Mouse (Mus musculus) embryonic facial prominence, embryonic 12.5 days (tissue): ENCODE measurements around the gene Gm6882. TPM values are rescaled to one million over a fixed set of nuclear protein-coding genes. Genes with fewer than 3 reads are reported as not detected.
"Not testable (repeated sequence)": the region's sequence is repeated elsewhere in the genome, so short reads cannot be mapped to it uniquely, and the experiment has no call there.

ENCODE experiments used
- ATAC-seq: fragments of 200-750 bp; cut with Nextera tagmentation; 2 replicates; pipeline ENCODE4 v1.8.0; 2017; ENCODE audit not compliant: insufficient number of reproducible peaks, insufficient read depth, low FRiP score, low TSS enrichment
- H3K27ac ChIP-seq: fragments of 300-500 bp; sonication (generic); 2 replicates; pipeline ENCODE4 v1.5.1; 2016; ENCODE audit warnings: mild to moderate bottlenecking
- H3K27me3 ChIP-seq: fragments of 300-500 bp; sonication (generic); 2 replicates; pipeline ENCODE4 v1.6.1; 2016; ENCODE audit warnings: mild to moderate bottlenecking, moderate library complexity
- H3K36me3 ChIP-seq: fragments of 300-500 bp; sonication (generic); 2 replicates; pipeline ENCODE4 v1.6.1; 2016; ENCODE audit warnings: mild to moderate bottlenecking
- H3K4me1 ChIP-seq: fragments of 300-500 bp; sonication (generic); 2 replicates; pipeline ENCODE4 v1.6.1; 2016
- H3K4me2 ChIP-seq: fragments of 300-500 bp; sonication (generic); replicated peaks from 2 replicates; pipeline ENCODE4 v1.6.1; 2016; ENCODE audit warnings: mild to moderate bottlenecking, moderate library complexity
- H3K4me3 ChIP-seq: fragments of 300-500 bp; sonication (generic); 2 replicates; pipeline ENCODE4 v1.5.1; 2016; ENCODE audit warnings: mild to moderate bottlenecking
- H3K9ac ChIP-seq: fragments of 300-500 bp; sonication (generic); 2 replicates; pipeline ENCODE4 v1.6.1; 2016; ENCODE audit warnings: mild to moderate bottlenecking, moderate library complexity
- H3K9me3 ChIP-seq: fragments of 300-500 bp; sonication (generic); 2 replicates; pipeline ENCODE4 v1.6.1; 2016; ENCODE audit warnings: mild to moderate bottlenecking, moderate library complexity
- WGBS: fragments of 180-500 bp; shearing (Covaris S2); methylation state at CpG from one replicate; pipeline ENCODE4 v1.1.7; 2016; 5-methylcytosine and 5-hydroxymethylcytosine counted together
- polyA plus RNA-seq: library from polyadenylated mRNA; unstranded; fragments of >200 nt; fragmentation: Nextera tagmentation; extraction: Ambion mirVana; gene quantifications from 2 replicates; pipeline ENCODE4 v1.2.1, GENCODE M21; 2016

Gm6882 gene
- polyA plus RNA-seq, result not detected in 2 replicates

DNA sequence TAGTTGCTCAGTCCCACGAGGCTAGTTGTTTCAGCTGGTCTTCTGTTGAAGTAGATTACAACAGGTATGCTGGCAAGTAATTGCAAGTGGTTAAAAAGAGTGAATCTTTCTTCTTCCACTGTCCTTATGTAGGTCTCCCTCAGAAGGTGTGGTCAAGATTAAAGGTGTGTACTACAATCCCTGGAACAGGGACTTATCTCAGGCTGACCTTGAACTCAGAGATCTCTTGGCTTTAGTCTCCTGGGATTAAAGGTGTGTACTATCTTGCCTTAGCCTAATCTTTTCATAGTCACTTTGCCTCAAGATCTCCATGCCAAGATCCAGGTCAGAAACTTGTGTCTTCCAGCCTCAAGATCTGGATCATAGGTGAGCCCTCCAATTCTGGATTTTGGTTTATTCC is at the start of gene Gm6882:
Gm6882 (minus strand) TSS at position 101 of the 400 bp plus-strand sequence.
- H3K27me3 ChIP-seq, H3K36me3 ChIP-seq, ATAC-seq, H3K9ac ChIP-seq, H3K4me3 ChIP-seq, H3K9me3 ChIP-seq, H3K4me2 ChIP-seq, H3K27ac ChIP-seq, H3K4me1 ChIP-seq: not testable (repeated sequence)
- WGBS, result 36% methylated on average over 1 of the region's 1 CpGs

Other genes starting within 250 kb of the Gm6882 start
- gene Gm5157, start 242.3 kb downstream of the Gm6882 start, polyA plus RNA-seq, result not detected in 2 replicates
- not detected in 2 replicates for gene Vmn1r124, start 172.1 kb downstream of the Gm6882 start, polyA plus RNA-seq
- gene Vmn1r125, start 160.6 kb downstream of the Gm6882 start, polyA plus RNA-seq, result not detected in 2 replicates
- not detected in 2 replicates for gene Vmn1r126, start 131.3 kb downstream of the Gm6882 start, polyA plus RNA-seq
- gene Vmn1r127, start 112.9 kb downstream of the Gm6882 start, polyA plus RNA-seq, result not detected in 2 replicates
- not detected in 2 replicates for gene Vmn1r128, start 83.4 kb downstream of the Gm6882 start, polyA plus RNA-seq
- gene Vmn1r129, start 71.5 kb downstream of the Gm6882 start, polyA plus RNA-seq, result not detected in 2 replicates
- not detected in 2 replicates for gene Vmn1r130, start 79.0 kb upstream of the Gm6882 start, polyA plus RNA-seq
- not detected in 2 replicates for gene Vmn1r131, start 113.3 kb upstream of the Gm6882 start, polyA plus RNA-seq
- gene Vmn1r132, start 181.3 kb upstream of the Gm6882 start, polyA plus RNA-seq, result not detected in 2 replicates